Mouse (Mus musculus) cerebellum, adult 11 months (tissue): Measurements from ENCODE around the gene Kcnmb4.

Experiments used
- DNase-seq: peaks from one replicate; pipeline ENCODE4 v3.0.0; 2022

The Kcnmb4 gene

DNA sequence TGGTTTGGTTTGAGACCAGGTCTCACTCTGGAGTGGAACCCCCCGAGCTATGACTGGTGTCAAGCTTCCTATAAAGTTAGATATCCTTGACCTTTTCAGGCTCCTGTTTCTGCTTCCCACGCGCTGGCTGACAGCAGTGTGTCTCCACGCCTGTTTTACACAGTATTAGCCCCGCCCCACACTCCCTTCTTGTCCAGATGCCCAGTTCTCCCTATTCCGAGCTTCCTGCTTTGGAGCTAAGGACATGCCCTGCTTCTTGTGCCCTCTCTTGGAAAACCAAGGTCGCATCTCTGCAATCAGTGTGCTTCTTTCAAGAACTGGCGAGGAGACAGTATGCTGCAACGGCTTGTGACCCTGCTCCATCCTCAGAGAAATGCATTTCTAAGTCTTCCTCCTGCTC, 23.1 kb downstream of the Kcnmb4 start:
- no peak for DNase-seq

- DNase-seq, result no peak
Measured at GRCm38 (mm10) chr10:116448166-116448565, 25.5 kb downstream of the Kcnmb4 start.

- no peak for DNase-seq
Measured at GRCm38 (mm10) chr10:116447176-116447575, 26.5 kb downstream of the Kcnmb4 start.

- DNase-seq, result no peak
Measured at GRCm38 (mm10) chr10:116446040-116446439, 27.6 kb downstream of the Kcnmb4 start.

DNA sequence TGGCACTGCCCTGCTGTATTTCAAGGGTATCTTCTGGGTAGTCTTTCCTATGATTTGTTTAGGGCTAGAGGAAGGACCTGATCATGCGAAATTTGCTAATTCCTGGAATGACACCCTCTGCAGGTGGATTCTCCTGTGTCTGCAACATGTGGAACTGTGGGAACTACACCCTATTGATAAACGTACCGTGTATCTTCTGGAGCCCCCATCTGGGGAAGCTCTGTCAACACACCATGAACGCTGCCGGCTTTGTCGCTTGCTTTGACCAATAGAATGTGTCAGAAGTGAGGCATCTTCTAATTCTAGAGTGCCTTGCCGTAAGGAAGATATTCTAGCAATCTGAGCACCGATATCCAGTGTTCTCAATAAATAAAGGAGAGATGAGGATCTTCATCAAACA, 28.9 kb downstream of the Kcnmb4 start:
- no peak for DNase-seq

- DNase-seq, result no peak
Measured at GRCm38 (mm10) chr10:116444371-116444770, 29.3 kb downstream of the Kcnmb4 start.

GRCm38 (mm10) chr10:116440946-116441345, 32.7 kb downstream of the Kcnmb4 start:
- no peak for DNase-seq

DNA sequence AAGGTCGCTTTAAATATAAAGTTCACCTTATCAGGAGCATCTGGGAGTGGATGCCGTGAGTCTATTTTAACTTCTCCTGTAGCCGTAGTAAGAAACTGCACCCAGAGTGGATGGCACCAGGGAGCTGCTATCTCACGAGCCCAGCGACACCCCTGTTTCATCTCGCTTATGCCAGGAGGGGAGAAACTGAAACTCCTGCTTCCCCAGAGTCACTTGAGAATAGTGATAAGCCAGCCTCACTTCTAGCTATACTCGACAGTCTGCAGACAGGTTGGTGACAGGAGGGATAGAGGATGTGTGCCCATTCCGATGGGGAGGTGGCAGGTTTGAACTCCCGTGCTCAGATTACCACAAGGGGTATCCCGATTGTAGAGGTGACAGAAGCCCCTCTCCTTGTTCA, 33.6 kb downstream of the Kcnmb4 start:
- no peak for DNase-seq

- no peak for DNase-seq
Measured at GRCm38 (mm10) chr10:116435455-116435854, 38.2 kb downstream of the Kcnmb4 start.

GRCm38 (mm10) chr10:116432421-116432820, 41.3 kb downstream of the Kcnmb4 start:
- DNase-seq, result no peak

DNA sequence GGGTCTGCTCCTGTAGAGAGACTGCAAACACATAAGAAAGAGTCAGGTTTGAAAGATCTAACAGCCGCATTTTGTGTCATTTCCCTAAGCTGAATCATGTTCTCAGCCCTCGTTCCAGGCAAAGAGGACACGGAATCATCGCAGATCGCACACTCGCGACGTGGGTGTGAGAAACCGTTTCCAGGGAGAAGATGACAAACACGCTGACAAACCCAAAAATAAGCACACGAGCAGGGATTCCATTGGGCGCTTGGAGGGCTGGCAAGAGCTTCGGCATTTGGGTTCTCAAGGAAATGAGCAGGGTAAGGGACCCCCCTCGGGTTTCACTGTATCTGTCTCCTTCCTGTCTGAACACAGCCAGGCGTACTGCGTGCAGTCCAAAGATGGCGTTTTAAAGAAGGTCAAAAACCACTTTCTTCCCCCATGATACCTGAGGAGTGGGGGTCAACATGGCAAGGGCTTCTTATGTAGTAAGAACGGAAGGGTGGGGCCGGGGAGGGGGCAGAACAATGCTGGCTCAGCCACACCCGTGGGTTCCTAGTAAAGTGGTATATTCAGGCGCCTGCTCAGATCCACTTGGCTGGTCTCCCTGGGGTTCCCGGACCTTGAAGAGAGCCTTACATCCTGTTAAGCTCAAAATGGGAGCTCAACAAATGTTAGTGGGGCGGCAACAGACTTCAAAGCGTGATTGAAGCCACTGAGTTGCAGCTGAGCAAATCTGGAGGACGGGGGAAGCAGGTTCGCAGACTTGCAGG, 45.5 kb downstream of the Kcnmb4 start:
- no peak for DNase-seq

DNA sequence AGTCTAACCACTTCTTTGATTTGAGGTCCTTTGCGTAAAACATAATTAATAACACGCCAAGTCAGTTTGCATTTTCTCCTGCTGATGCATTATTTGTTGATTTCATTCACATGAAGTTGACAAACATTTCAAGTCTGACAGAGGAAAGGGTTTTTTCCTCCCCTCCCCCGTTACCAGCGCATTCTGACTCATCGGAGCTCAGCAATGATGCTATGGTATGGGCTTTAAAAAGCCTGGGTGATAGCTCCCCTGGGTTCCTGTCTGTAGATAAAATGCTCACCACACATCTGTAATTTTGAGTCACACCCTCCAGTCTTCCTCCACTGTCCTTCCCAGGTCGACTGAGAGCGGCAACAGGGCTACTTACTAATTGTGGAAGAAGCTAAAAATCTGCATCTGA, 47.5 kb downstream of the Kcnmb4 start:
- no peak for DNase-seq

DNA sequence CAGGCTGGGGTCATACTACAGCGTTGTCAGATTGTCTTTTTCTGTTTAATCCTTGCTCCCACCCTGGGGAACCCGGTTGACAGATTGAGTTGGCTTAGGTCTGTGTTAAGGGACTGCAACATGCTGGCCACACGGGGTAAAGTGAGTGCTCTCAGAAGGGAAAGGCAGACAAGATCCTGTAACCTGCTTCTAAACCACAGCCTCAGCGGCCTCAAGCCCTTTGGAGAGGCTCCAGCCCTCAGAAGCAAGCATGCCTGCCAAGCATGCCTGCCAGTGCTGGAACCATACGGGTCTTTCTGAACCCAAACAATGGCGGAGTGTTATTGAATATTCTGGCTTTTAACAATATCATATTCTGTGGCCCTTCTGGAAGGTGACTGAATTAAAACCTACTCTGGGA, 48.8 kb downstream of the Kcnmb4 start:
- peak; percentile 27 for DNase-seq

GRCm38 (mm10) chr10:116422551-116422950, 51.1 kb downstream of the Kcnmb4 start:
- no peak for DNase-seq

DNA sequence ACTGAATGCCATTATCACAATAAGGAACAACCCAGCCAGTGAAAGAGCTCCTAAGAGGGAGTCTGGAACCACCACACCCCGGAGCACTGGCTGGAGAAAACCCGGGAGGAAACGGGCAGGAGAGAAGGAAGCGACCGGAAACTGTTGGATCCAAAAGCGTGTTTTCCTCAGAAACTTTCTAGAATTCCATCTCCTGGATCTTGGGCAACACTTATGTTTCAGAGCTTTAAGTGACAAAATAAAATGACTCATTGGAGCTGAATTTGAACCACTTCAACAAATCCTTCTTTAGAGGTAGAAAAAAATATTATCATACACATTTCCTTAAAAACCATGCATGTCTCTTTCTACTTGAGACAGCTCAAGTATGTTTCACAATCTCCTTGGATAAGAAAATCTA, 52.7 kb downstream of the Kcnmb4 start:
- DNase-seq, result no peak

DNA sequence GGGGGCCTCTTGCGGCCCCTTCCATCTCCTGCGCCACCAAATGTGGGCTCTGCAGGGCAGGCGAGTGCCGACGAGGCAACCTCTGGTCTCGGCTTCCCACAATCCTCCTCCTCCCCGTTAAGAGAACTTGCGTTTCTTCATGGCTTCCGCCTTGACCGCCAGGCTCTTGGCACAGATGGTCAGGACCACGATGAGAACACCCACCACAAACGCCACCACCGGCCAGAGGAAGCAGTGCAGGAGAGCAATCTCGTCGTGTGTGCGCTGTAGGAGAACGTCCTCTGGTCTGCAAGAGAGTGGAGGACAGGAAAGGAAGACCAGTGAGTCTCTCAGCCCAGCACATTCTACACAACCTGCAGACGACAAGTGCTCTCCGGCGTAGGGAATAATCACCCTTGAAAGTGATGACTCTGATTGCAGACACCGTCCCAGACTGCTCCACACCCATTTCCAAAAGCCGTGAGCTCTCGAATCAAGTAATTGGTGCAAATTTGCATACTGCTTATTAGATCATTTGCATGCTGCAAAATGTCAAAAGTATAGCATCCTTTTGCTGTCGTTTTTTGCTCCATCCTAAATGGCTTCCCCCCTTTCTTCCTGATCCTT, 55.5 kb downstream of the Kcnmb4 start:
- DNase-seq, result no peak

DNA sequence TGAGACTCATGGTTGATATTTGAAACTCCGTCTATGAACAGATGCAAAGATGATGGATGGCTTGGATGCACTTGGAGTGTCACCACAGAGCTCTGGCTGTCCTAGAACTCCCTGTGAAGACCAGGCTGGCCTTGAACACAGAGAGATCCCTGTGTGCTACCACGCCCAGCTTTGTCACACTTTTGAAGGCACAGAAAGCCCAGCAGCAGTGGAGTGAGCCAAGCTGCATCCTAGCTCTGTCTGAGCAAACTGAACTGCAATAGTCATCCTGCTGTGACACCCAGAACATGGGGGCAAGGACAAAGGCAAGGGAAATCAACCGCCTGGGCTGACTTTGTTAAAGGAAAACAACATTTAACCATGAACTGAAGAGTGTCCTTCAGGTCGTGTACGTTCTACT, 57.0 kb downstream of the Kcnmb4 start:
- DNase-seq, result no peak

DNA sequence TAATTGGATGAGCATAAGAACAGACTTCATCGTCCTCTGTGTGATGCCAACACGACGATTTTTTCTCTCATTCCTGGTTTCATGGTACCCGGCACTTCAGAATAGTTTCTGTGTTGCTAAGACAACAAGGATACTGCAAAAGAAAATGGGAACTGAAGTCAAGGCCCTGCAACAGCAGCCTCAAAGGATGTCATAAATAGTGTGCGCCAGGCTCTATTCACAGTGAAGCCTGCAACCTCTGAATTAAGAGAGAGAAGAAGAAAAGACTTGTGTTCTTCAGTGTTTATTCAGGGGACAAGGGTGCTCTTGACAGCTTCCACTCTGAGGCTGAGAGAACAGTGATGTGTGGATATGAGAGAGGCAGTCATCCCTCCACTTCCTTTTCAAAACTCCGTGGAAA, 57.5 kb downstream of the Kcnmb4 start:
- no peak for DNase-seq

- DNase-seq, result no peak
Measured at GRCm38 (mm10) chr10:116410826-116411225, 62.9 kb downstream of the Kcnmb4 start.

- DNase-seq, result no peak
Measured at GRCm38 (mm10) chr10:116407684-116408359, 65.9 kb downstream of the Kcnmb4 start.

GRCm38 (mm10) chr10:116405011-116405410, 68.7 kb downstream of the Kcnmb4 start:
- no peak for DNase-seq

- DNase-seq, result no peak
Measured at GRCm38 (mm10) chr10:116403679-116404078, 70.0 kb downstream of the Kcnmb4 start.

- DNase-seq, result no peak
Measured at GRCm38 (mm10) chr10:116402742-116403425, 70.8 kb downstream of the Kcnmb4 start.

GRCm38 (mm10) chr10:116397973-116398372, 75.7 kb downstream of the Kcnmb4 start:
- DNase-seq, result no peak
